Mouse (Mus musculus) limb, embryonic 13.5 days (tissue): ENCODE results near the gene 1700024G13Rik. TPM values are rescaled to one million over a fixed set of nuclear protein-coding genes. Genes with fewer than 3 reads are reported as not detected.
"Not testable (repeated sequence)": the region's sequence is repeated elsewhere in the genome, so short reads cannot be mapped to it uniquely, and the experiment has no call there.

ENCODE experiments used
- ATAC-seq: fragments of 200-750 bp; cut with Nextera tagmentation; 2 replicates; pipeline ENCODE4 v1.8.0; 2017; ENCODE audit warnings: low read depth, moderate number of reproducible peaks, moderate TSS enrichment; ENCODE audit not compliant: low FRiP score
- H3K27ac ChIP-seq: fragments of 300-500 bp; sonication (generic); 2 replicates; pipeline ENCODE4 v1.5.1; 2015; ENCODE audit warnings: inconsistent platforms, mild to moderate bottlenecking, moderate library complexity
- H3K27me3 ChIP-seq: fragments of 300-500 bp; sonication (generic); 2 replicates; pipeline ENCODE4 v1.6.1; 2015; ENCODE audit warnings: mild to moderate bottlenecking, inconsistent platforms
- H3K36me3 ChIP-seq: fragments of 300-500 bp; sonication (generic); 2 replicates; pipeline ENCODE4 v1.6.1; 2015; ENCODE audit warnings: inconsistent platforms, mild to moderate bottlenecking, moderate library complexity
- H3K4me1 ChIP-seq: fragments of 300-500 bp; sonication (generic); 2 replicates; pipeline ENCODE4 v1.6.1; 2015; ENCODE audit warnings: inconsistent platforms
- H3K4me2 ChIP-seq: fragments of 300-500 bp; sonication (generic); replicated peaks from 2 replicates; pipeline ENCODE4 v1.6.1; 2015; ENCODE audit warnings: inconsistent platforms, mild to moderate bottlenecking, moderate library complexity
- H3K4me3 ChIP-seq: fragments of 300-500 bp; sonication (generic); 2 replicates; pipeline ENCODE4 v1.5.1; 2015; ENCODE audit warnings: moderate library complexity, mild to moderate bottlenecking, inconsistent platforms
- H3K9ac ChIP-seq: fragments of 300-500 bp; sonication (generic); 2 replicates; pipeline ENCODE4 v1.6.1; 2015; ENCODE audit warnings: mild to moderate bottlenecking, inconsistent platforms
- H3K9me3 ChIP-seq: fragments of 300-500 bp; sonication (generic); 2 replicates; pipeline ENCODE4 v1.6.1; 2016; ENCODE audit warnings: inconsistent platforms
- WGBS: fragments of 180-500 bp; shearing (Covaris S2); methylation state at CpG from one replicate; pipeline ENCODE4 v1.1.7; 2015; 5-methylcytosine and 5-hydroxymethylcytosine counted together
- polyA plus RNA-seq: library from polyadenylated mRNA; unstranded; fragments of >200 nt; fragmentation: Nextera tagmentation; extraction: Ambion mirVana; gene quantifications from 2 replicates; pipeline ENCODE4 v1.2.1, GENCODE M21; 2015

The 1700024G13Rik gene
- polyA plus RNA-seq, 1 experiment from 2014 or later, result not detected

GRCm38 (mm10) chr14:32372510-32372909, 15.7 kb downstream of the 1700024G13Rik start:
- no peak for ATAC-seq
- Histone ChIP-seq H3K9me3 (no peaks in the 10 kb centered on the region), H3K27me3 (peaks cover 2% of the 10 kb centered on the region; the same call in 1 of the 2 replicates), H3K4me2 (no peak overlapping the region), H3K9ac (no peak overlapping the region), H3K36me3 (no peaks in the 10 kb centered on the region), H3K4me1 (peaks cover 5% of the 10 kb centered on the region), H3K4me3 (no peak overlapping the region), H3K27ac (no peak overlapping the region)
- WGBS, result 86% methylated on average over 2 of the region's 2 CpGs

GRCm38 (mm10) chr14:32369756-32370155, 18.4 kb downstream of the 1700024G13Rik start:
- ATAC-seq, result no peak
- no peaks in the 10 kb centered on the region for H3K4me1 ChIP-seq
- no peak overlapping the region for H3K4me2 ChIP-seq
- H3K27me3 ChIP-seq, result peaks cover 2% of the 10 kb centered on the region; the same call in 1 of the 2 replicates
- H3K9ac ChIP-seq, result no peak overlapping the region
- no peak overlapping the region for H3K27ac ChIP-seq
- H3K4me3 ChIP-seq, result no peak overlapping the region
- no peaks in the 10 kb centered on the region for H3K36me3 ChIP-seq
- 75% methylated on average over 7 of the region's 7 CpGs for WGBS
- no peaks in the 10 kb centered on the region for H3K9me3 ChIP-seq

DNA sequence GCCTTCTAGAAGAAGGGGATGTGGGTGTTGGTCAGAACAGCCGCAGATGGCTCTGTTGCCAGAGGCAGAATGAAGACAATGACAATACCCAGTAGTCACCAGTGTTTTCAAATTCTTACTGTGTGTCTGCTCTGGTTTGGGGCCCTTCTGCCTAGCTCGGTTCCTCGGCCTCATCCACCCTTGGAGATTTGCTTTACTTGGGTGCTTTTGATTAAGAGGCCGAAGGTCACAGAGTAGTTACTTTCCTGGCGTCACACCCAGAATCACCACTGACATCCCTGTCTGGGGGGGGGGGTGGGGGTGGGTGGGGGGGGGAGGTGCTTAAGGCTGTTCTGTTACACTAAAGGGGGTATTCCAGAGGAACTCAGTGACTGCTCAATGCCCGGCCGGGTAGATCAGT, 23.8 kb downstream of the 1700024G13Rik start:
- Histone ChIP-seq H3K9ac (no peak overlapping the region), H3K27me3 (no peaks in the 10 kb centered on the region), H3K4me2 (no peak overlapping the region), H3K36me3 (no peaks in the 10 kb centered on the region), H3K4me1 (no peaks in the 10 kb centered on the region), H3K9me3 (no peaks in the 10 kb centered on the region), H3K27ac (no peak overlapping the region), H3K4me3 (no peak overlapping the region)
- whole genome bisulfite sequencing, result 46% methylated on average over 7 of the region's 7 CpGs
- ATAC-seq, result no peak

DNA sequence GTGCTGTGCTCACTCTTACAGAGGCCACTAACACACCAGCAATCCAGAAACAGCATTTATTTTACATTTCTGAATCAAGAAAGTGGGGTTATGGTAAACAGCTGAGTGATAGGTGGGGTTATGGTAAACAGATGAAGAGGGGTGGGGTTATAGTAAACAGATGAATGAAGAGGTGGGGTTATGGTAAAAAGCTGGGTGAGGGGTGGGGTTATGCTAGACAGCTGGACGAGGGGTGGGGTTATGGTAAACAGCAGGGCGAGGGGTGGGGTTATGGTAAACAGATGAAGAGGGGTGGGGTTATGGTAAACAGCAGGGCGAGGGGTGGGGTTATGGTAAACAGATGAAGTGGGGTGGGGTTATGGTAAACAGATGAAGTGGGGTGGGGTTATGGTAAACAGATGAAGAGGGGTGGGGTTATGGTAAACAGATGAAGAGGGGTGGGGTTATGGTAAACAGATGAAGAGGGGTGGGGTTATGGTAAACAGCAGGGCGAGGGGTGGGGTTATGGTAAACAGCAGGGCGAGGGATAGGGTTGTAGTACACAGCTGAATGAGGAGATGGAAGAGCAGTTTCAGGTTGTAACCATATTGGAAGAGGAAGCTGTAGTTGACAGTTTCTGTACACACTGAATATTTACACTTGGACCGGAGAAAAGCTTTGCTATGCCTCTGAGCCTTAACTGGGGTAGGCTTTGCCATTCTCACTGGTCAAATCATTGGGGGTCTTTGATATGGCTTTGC, 36.8 kb downstream of the 1700024G13Rik start:
- H3K4me2 ChIP-seq, H3K9me3 ChIP-seq, ATAC-seq, H3K4me3 ChIP-seq, H3K27ac ChIP-seq, H3K27me3 ChIP-seq, H3K4me1 ChIP-seq, H3K9ac ChIP-seq: not testable (repeated sequence)
- H3K36me3 ChIP-seq, result 0 out of 2 replicates have a peak, but pooled peaks cover 11% of the 10 kb centered on the region
- 23% methylated on average over 6 of the region's 6 CpGs for WGBS

GRCm38 (mm10) chr14:32347307-32347706, 40.9 kb downstream of the 1700024G13Rik start:
- Histone ChIP-seq H3K4me1 (no peaks in the 10 kb centered on the region), H3K36me3 (peaks cover 31% of the 10 kb centered on the region; the same call in 1 of the 2 replicates), H3K9me3 (no peaks in the 10 kb centered on the region), H3K27me3 (no peaks in the 10 kb centered on the region), H3K4me2 (no peak overlapping the region), H3K4me3 (no peak overlapping the region), H3K27ac (no peak overlapping the region), H3K9ac (no peak overlapping the region)
- WGBS, result 90% methylated on average over 9 of the region's 9 CpGs
- ATAC-seq, result no peak

DNA sequence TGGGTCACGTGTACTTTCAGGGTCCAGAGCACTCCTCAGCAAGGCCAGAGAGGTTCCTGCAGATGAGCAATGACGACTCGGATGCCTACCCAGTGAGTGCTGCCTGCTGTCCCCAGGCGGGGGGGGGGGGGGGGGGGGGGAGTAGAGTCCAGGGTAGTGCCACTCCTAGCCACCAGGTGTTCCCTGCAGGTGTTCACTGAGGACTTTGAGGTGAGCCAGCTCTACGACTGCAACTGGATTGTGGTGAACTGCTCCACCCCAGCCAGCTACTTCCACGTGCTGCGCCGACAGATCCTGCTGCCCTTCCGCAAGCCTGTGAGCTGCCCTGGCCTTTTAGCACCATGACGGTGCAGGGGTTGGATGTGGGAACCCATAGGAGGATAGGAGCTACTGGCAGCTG, 43.5 kb downstream of the 1700024G13Rik start:
- WGBS, result 80% methylated on average over 9 of the region's 10 CpGs
- no peak for ATAC-seq
- peaks cover 53% of the 10 kb centered on the region for H3K36me3 ChIP-seq
- H3K9me3 ChIP-seq, result no peaks in the 10 kb centered on the region
- no peaks in the 10 kb centered on the region for H3K27me3 ChIP-seq
- no peak overlapping the region for H3K27ac ChIP-seq
- H3K9ac ChIP-seq, result no peak overlapping the region
- H3K4me2 ChIP-seq, result no peak overlapping the region
- H3K4me3 ChIP-seq, result no peak overlapping the region
- H3K4me1 ChIP-seq, result no peaks in the 10 kb centered on the region

DNA sequence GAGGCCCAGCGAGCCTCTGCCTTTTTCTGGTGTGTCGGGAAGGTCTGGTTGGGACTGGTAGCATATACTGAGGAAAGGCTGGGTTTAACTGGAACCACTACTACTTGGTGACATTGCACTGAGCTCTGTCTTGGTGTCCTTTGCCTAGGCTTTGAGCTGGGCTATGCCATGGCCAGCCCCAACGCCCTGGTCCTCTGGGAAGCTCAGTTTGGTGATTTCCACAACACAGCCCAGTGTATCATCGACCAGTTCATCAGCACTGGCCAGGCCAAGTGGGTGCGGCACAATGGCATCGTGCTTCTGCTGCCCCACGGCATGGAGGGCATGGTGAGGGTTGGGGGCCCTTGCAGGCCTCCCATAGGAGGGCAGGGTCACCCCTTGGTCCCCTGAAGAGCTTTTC, 44.0 kb downstream of the 1700024G13Rik start:
- Histone ChIP-seq H3K9ac (no peak overlapping the region), H3K4me1 (no peaks in the 10 kb centered on the region), H3K27ac (no peak overlapping the region), H3K27me3 (no peaks in the 10 kb centered on the region), H3K9me3 (no peaks in the 10 kb centered on the region), H3K36me3 (peaks cover 58% of the 10 kb centered on the region), H3K4me3 (no peak overlapping the region), H3K4me2 (no peak overlapping the region)
- ATAC-seq, result no peak
- WGBS, result 94% methylated on average over 7 of the region's 7 CpGs

GRCm38 (mm10) chr14:32341823-32342222, 46.4 kb downstream of the 1700024G13Rik start:
- ATAC-seq, result no peak
- H3K4me2 ChIP-seq, result no peak overlapping the region
- H3K9me3 ChIP-seq, result no peaks in the 10 kb centered on the region
- peaks cover 68% of the 10 kb centered on the region for H3K36me3 ChIP-seq
- WGBS, result 93% methylated on average over 7 of the region's 7 CpGs
- H3K9ac ChIP-seq, result no peak overlapping the region
- H3K27ac ChIP-seq, result no peak overlapping the region
- H3K4me1 ChIP-seq, result no peaks in the 10 kb centered on the region
- H3K4me3 ChIP-seq, result no peak overlapping the region
- no peaks in the 10 kb centered on the region for H3K27me3 ChIP-seq

GRCm38 (mm10) chr14:32336547-32336946, 51.6 kb downstream of the 1700024G13Rik start:
- no peak for ATAC-seq
- H3K4me1 ChIP-seq, result no peaks in the 10 kb centered on the region
- H3K4me3 ChIP-seq, result no peak overlapping the region
- 72% methylated on average over 11 of the region's 11 CpGs for WGBS
- no peaks in the 10 kb centered on the region for H3K9me3 ChIP-seq
- no peak overlapping the region for H3K9ac ChIP-seq
- H3K4me2 ChIP-seq, result no peak overlapping the region
- no peaks in the 10 kb centered on the region for H3K27me3 ChIP-seq
- H3K36me3 ChIP-seq, result peaks cover 67% of the 10 kb centered on the region
- H3K27ac ChIP-seq, result no peak overlapping the region

DNA sequence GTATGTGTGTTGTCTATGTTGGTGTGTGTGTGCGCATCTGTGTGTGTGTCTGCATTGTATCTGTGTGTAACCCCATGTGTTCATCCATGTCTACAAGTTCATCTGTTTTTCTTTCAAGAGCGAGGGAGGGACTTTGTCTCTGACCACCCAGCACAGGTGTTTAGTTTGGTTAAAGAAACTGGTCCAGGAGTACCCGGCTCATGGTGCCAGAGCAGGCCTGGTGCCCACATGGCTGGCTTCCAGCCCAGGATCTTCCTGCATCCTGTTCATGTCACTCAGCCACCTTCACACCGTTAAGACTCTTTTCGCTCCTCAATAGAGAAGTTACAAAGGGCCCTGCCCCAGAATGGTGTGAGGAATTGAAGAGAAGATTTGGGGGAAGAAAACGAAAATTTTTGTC, 52.2 kb downstream of the 1700024G13Rik start:
- H3K9me3 ChIP-seq, result no peaks in the 10 kb centered on the region
- no peak overlapping the region for H3K4me3 ChIP-seq
- ATAC-seq, result no peak
- H3K27ac ChIP-seq, result no peak overlapping the region
- 82% methylated on average over 6 of the region's 6 CpGs for WGBS
- no peaks in the 10 kb centered on the region for H3K4me1 ChIP-seq
- peaks cover 62% of the 10 kb centered on the region for H3K36me3 ChIP-seq
- H3K4me2 ChIP-seq, result no peak overlapping the region
- no peaks in the 10 kb centered on the region for H3K27me3 ChIP-seq
- H3K9ac ChIP-seq, result no peak overlapping the region

DNA sequence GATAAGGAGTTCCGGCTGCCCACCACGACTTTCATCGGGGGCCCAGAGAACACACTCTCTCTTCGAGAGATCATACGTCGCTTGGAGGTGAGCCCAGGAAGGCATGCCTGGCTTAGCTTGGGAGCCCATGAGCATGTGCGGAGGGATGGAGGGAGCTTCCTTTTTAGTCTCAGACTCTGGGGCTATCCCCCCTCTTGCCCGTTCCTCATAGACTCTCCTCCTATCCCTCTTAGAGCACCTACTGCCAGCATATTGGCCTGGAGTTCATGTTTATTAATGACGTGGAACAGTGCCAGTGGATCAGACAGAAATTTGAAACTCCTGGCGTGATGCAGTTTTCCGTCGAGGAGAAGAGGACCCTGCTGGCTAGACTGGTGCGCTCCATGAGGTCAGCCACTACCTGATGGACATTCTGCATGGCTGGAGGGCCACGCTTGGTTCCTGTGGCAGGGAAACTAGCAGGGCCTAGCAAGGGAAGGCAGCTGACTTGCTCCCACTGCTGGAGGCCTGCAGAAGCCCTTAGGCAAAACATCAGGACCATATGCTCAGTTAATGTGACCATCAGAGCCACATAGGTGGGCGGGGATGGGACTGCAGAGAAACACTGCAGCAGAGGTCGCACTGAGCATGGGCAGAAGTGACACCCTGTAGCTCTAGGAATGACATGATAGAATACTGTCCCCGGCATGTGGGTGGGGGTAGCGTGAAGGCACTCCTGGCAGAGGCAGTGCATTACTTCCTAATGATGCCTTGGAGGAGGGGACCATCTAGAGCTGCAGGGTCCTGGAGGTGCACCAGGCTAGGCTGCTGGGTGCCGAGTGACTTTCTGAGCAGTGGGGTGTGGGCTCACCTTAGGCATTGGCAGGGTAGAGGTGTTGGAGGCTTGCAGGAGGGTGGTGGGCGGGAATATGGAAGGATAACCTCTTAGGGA, 55.4 kb downstream of the 1700024G13Rik start:
- Histone ChIP-seq H3K4me3 (no peak overlapping the region), H3K4me1 (no peaks in the 10 kb centered on the region), H3K27ac (no peak overlapping the region), H3K9me3 (no peaks in the 10 kb centered on the region), H3K4me2 (no peak overlapping the region), H3K27me3 (no peaks in the 10 kb centered on the region), H3K36me3 (peaks cover 34% of the 10 kb centered on the region), H3K9ac (no peak overlapping the region)
- no peak for ATAC-seq
- WGBS, result 81% methylated on average over 20 of the region's 20 CpGs

DNA sequence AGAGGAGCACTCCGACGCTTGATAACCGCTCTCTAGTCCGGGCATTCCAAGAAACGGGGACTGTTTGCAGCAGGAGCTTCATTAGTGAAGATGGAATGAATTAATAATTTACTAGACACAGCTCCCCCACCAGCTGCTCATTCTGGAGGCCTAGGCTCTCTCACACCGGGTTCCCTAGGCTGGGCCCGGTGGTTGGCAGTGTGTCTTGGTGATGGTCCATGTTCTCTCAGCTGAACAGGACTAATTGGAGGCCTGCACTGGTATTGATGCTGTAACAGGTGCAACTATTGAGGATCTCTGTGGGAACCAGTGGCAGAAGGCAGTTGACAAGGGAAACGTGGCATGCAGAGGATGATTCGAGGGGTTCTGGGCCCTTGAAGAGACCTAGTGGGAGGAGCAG, 60.8 kb downstream of the 1700024G13Rik start:
- WGBS, result 92% methylated on average over 9 of the region's 9 CpGs
- no peak overlapping the region for H3K4me3 ChIP-seq
- ATAC-seq, result no peak

More for the DNA sequence above, 60.8 kb downstream of the 1700024G13Rik start:
- Histone ChIP-seq H3K36me3 (peaks cover 8% of the 10 kb centered on the region; the same call in 1 of the 2 replicates), H3K4me1 (peaks cover 6% of the 10 kb centered on the region), H3K9ac (no peak overlapping the region), H3K27me3 (no peaks in the 10 kb centered on the region), H3K4me2 (no peak overlapping the region), H3K9me3 (no peaks in the 10 kb centered on the region), H3K27ac (no peak overlapping the region)
